Mouse (Mus musculus) embryonic fibroblast, embryonic 13.5 days (primary cell): ENCODE measurements around the gene Bicral.

ENCODE experiments used
- CTCF ChIP-seq: IDR thresholded peaks from 2 replicates; pipeline ENCODE4 v1.5.1; 2011; ENCODE audit warnings: mild to moderate bottlenecking, control low read depth, low read length, moderate library complexity, borderline replicate concordance; ENCODE audit not compliant: insufficient read depth
- POLR2A ChIP-seq: IDR thresholded peaks from 2 replicates; pipeline ENCODE4 v1.6.1; 2011; ENCODE audit warnings: low read depth, mild to moderate bottlenecking, control low read depth, low read length, moderate library complexity

- TF ChIP-seq CTCF (no peak), POLR2A (no peak)
Measured at GRCm38 (mm10) chr17:46870913-46871312, 12.6 kb upstream of the Bicral start.
